Mouse (Mus musculus) bone marrow macrophage, adult 2 months (primary cell): ENCODE data around the gene Prmt9.

ENCODE experiments used
- CTCF ChIP-seq: IDR thresholded peaks from 2 replicates; pipeline ENCODE4 v1.5.1; 2012; ENCODE audit warnings: low read depth, mild to moderate bottlenecking, low read length, moderate library complexity
- POLR2A ChIP-seq: IDR thresholded peaks from 2 replicates; pipeline ENCODE4 v1.6.1; 2012; ENCODE audit warnings: mild to moderate bottlenecking, low read depth, low read length, borderline replicate concordance

DNA sequence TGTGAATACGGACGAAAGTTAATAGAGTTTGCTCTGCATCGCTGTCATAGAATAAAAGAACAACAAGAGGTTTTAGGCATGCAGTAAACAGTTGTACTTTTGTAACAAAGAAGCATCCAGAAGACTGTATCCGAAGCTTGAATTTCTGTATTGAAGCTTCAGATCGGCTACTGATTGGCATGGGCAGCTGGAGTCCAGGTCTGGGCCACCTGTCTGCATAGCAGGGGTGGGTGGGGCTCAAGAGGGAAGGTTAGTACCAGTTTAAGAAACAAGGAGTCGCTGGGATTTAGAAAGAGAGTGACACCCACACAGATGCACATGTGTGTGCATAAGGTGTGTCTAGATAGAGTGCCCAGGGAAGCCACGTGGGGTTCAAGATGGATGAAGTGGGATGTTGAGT, 28.5 kb downstream of the Prmt9 start:
- TF ChIP-seq POLR2A (no peak), CTCF (no peak)
